Mouse (Mus musculus): ENCODE results near the gene Ccn2. TPM values are rescaled to one million over a fixed set of nuclear protein-coding genes. Genes with fewer than 3 reads are reported as not detected.
"Not testable (repeated sequence)": the region's sequence is repeated elsewhere in the genome, so short reads cannot be mapped to it uniquely, and the experiment has no call there.

The Ccn2 gene
- total RNA-seq, 2 experiments from 2014 or later = 73.3 to 125 TPM

- DNase-seq (ENCODE audit: low spot score) = no peak
- intact Hi-C loops (cut with DNase I) = loop anchor here (5.0 kb wide), 1 partner anchor 116 kb away; no protein-coding TSS in a partner anchor
These were observed 3.5 kb downstream of the Ccn2 start for GRCm38 (mm10) chr10:24598693-24599092.

GRCm38 (mm10) chr10:24599802-24600201 lies 4.6 kb downstream of the Ccn2 start:
- DNase-seq (ENCODE audit: low spot score) = peak; percentile 33
- intact Hi-C loops (cut with DNase I) = loop anchor here (5.0 kb wide), 1 partner anchor 118 kb away; no protein-coding TSS in a partner anchor

- no peak for DNase-seq (ENCODE audit: low spot score)
- intact Hi-C loops (cut with DNase I) = no loop called here
These were observed 7.8 kb downstream of the Ccn2 start for GRCm38 (mm10) chr10:24603035-24603434.

- intact Hi-C loops (cut with DNase I) = no loop called here
- DNase-seq (ENCODE audit: low spot score) = no peak
These were observed 8.5 kb downstream of the Ccn2 start for GRCm38 (mm10) chr10:24603727-24604126.

- intact Hi-C loops (cut with DNase I) = no loop called here
- no peak for DNase-seq (ENCODE audit: low spot score)
These were observed 13.9 kb downstream of the Ccn2 start for GRCm38 (mm10) chr10:24609146-24609545.

- intact Hi-C loops (cut with DNase I) = no loop called here
These were observed 14.5 kb downstream of the Ccn2 start for GRCm38 (mm10) chr10:24609766-24610165.

GRCm38 (mm10) chr10:24614726-24615125 lies 19.5 kb downstream of the Ccn2 start:
- no peak for DNase-seq (ENCODE audit: low spot score)
- intact Hi-C loops (cut with DNase I) = no loop called here

More at GRCm38 (mm10) chr10:24609766-24610165, 14.5 kb downstream of the Ccn2 start:
- peak; percentile 50 for DNase-seq (ENCODE audit: low spot score)

GRCm38 (mm10) chr10:24615799-24616198 lies 20.6 kb downstream of the Ccn2 start:
- no peak for DNase-seq (ENCODE audit: low spot score)
- intact Hi-C loops (cut with DNase I) = no loop called here

GRCm38 (mm10) chr10:24616572-24616971 lies 21.3 kb downstream of the Ccn2 start:
- intact Hi-C loops (cut with DNase I); DNase-seq (ENCODE audit: low spot score): not testable (repeated sequence)

GRCm38 (mm10) chr10:24621572-24621971 lies 26.3 kb downstream of the Ccn2 start:
- intact Hi-C loops (cut with DNase I) = loop anchor here (1.0 to 10.0 kb wide), 3 partner anchors 29 to 437 kb away; no protein-coding TSS in a partner anchor
- DNase-seq (ENCODE audit: low spot score) = no peak

GRCm38 (mm10) chr10:24622586-24622985 lies 27.3 kb downstream of the Ccn2 start:
- intact Hi-C loops (cut with DNase I) = loop anchor here (1.0 to 10.0 kb wide), 4 partner anchors 212 to 438 kb away; no protein-coding TSS in a partner anchor
- peak; percentile 46 for DNase-seq (ENCODE audit: low spot score)

- intact Hi-C loops (cut with DNase I) = loop anchor here (2.0 to 10.0 kb wide), 3 partner anchors 97 to 440 kb away; no protein-coding TSS in a partner anchor
- DNase-seq (ENCODE audit: low spot score) = peak; percentile 38
These were observed 29.9 kb downstream of the Ccn2 start for GRCm38 (mm10) chr10:24625060-24625701.

GRCm38 (mm10) chr10:24627262-24627661 lies 32.0 kb downstream of the Ccn2 start:
- DNase-seq (ENCODE audit: low spot score) = no peak
- intact Hi-C loops (cut with DNase I) = loop anchor here (5.0 to 10.0 kb wide), 2 partner anchors 95 to 442 kb away; no protein-coding TSS in a partner anchor

- DNase-seq (ENCODE audit: low spot score) = no peak
- intact Hi-C loops (cut with DNase I) = loop anchor here (5.0 to 10.0 kb wide), 2 partner anchors 94 to 444 kb away; no protein-coding TSS in a partner anchor
These were observed 33.2 kb downstream of the Ccn2 start for GRCm38 (mm10) chr10:24628466-24628865.

GRCm38 (mm10) chr10:24629086-24629720 lies 34.0 kb downstream of the Ccn2 start:
- DNase-seq (ENCODE audit: low spot score) = no peak
- intact Hi-C loops (cut with DNase I) = loop anchor here (5.0 to 10.0 kb wide), 2 partner anchors 93 to 444 kb away; no protein-coding TSS in a partner anchor

GRCm38 (mm10) chr10:24630469-24631081 lies 35.3 kb downstream of the Ccn2 start:
- intact Hi-C loops (cut with DNase I) = loop anchor here (5.0 kb wide), 1 partner anchor 162 kb away; no protein-coding TSS in a partner anchor
- DNase-seq (ENCODE audit: low spot score) = no peak

GRCm38 (mm10) chr10:24631122-24631521 lies 35.9 kb downstream of the Ccn2 start:
- intact Hi-C loops (cut with DNase I) = loop anchor here (5.0 kb wide), 1 partner anchor 161 kb away; no protein-coding TSS in a partner anchor
- no peak for DNase-seq (ENCODE audit: low spot score)

- DNase-seq (ENCODE audit: low spot score) = peak; percentile 29
- intact Hi-C loops (cut with DNase I) = loop anchor here (5.0 kb wide), 1 partner anchor 158 kb away; no protein-coding TSS in a partner anchor
These were observed 39.0 kb downstream of the Ccn2 start for GRCm38 (mm10) chr10:24634288-24634687.

GRCm38 (mm10) chr10:24635331-24635815 lies 40.1 kb downstream of the Ccn2 start:
- intact Hi-C loops (cut with DNase I) = no loop called here
- no peak for DNase-seq (ENCODE audit: low spot score)

- intact Hi-C loops (cut with DNase I) = no loop called here
- DNase-seq (ENCODE audit: low spot score) = no peak
These were observed 40.6 kb downstream of the Ccn2 start for GRCm38 (mm10) chr10:24635884-24636283.

Measured in heart, postnatal 25 days (tissue).